Mouse (Mus musculus) ES-Bruce4 (cell line): Measurements from ENCODE around the gene Nono.

Experiments used
- CTCF ChIP-seq: IDR thresholded peaks from one replicate; pipeline ENCODE4 v1.8.1; 2011; ENCODE audit warnings: low read depth, low read length
- POLR2A ChIP-seq: IDR thresholded peaks from one replicate; pipeline ENCODE4 v1.8.1; 2011; ENCODE audit warnings: low read length; ENCODE audit not compliant: insufficient read depth

GRCm38 (mm10) chrX:101383455-101383854 lies 45.7 kb upstream of the Nono start:
- TF ChIP-seq CTCF (no peak), POLR2A (no peak)
